Mouse (Mus musculus) midbrain, embryonic 15.5 days (tissue): ENCODE data around the gene Pla2g3. TPM values are rescaled to one million over a fixed set of nuclear protein-coding genes. Genes with fewer than 3 reads are reported as not detected.

ENCODE experiments used
- ATAC-seq: fragments of 200-750 bp; cut with Nextera tagmentation; replicated peaks from 2 replicates; pipeline ENCODE4 v1.8.0; 2017; ENCODE audit warnings: moderate TSS enrichment
- H3K27ac ChIP-seq: fragments of 300-500 bp; sonication (generic); 2 replicates; pipeline ENCODE4 v1.5.1; 2015; ENCODE audit warnings: mild to moderate bottlenecking, inconsistent platforms
- H3K27me3 ChIP-seq: fragments of 300-500 bp; sonication (generic); replicated peaks from 2 replicates; pipeline ENCODE4 v1.6.1; 2015; ENCODE audit warnings: inconsistent platforms
- H3K36me3 ChIP-seq: fragments of 300-500 bp; sonication (generic); replicated peaks from 2 replicates; pipeline ENCODE4 v1.6.1; 2015; ENCODE audit warnings: inconsistent platforms
- H3K4me1 ChIP-seq: fragments of 300-500 bp; sonication (generic); 2 replicates; pipeline ENCODE4 v1.6.1; 2015; ENCODE audit warnings: inconsistent platforms
- H3K4me2 ChIP-seq: fragments of 300-500 bp; sonication (generic); 2 replicates; pipeline ENCODE4 v1.6.1; 2015; ENCODE audit warnings: inconsistent platforms, mild to moderate bottlenecking, moderate library complexity
- H3K4me3 ChIP-seq: fragments of 300-500 bp; sonication (generic); 2 replicates; pipeline ENCODE4 v1.5.1; 2015; ENCODE audit warnings: mild to moderate bottlenecking, inconsistent platforms
- H3K9ac ChIP-seq: fragments of 300-500 bp; sonication (generic); 2 replicates; pipeline ENCODE4 v1.6.1; 2015; ENCODE audit warnings: mild to moderate bottlenecking, inconsistent platforms
- H3K9me3 ChIP-seq: fragments of 300-500 bp; sonication (generic); 2 replicates; pipeline ENCODE4 v1.6.1; 2016; ENCODE audit warnings: inconsistent platforms
- WGBS: fragments of 180-500 bp; shearing (Covaris S2); methylation state at CpG from one replicate; pipeline ENCODE4 v1.1.7; 2015; ENCODE audit warnings: mixed read lengths; 5-methylcytosine and 5-hydroxymethylcytosine counted together
- polyA plus RNA-seq: library from polyadenylated mRNA; unstranded; fragments of >200 nt; fragmentation: Nextera tagmentation; extraction: Ambion mirVana; gene quantifications from 2 replicates; pipeline ENCODE4 v1.2.1, GENCODE M21; 2015

Pla2g3 gene
- polyA plus RNA-seq, 1 experiment from 2014 or later = 1.3 TPM

- H3K4me2 ChIP-seq = no peak overlapping the region
- H3K36me3 ChIP-seq = peaks cover 8% of the 10 kb centered on the region; the same call in 1 of the 2 replicates
- no peak overlapping the region for H3K27ac ChIP-seq
- no peaks in the 10 kb centered on the region for H3K27me3 ChIP-seq
- no peaks in the 10 kb centered on the region for H3K9me3 ChIP-seq
- H3K9ac ChIP-seq = no peak overlapping the region
- no peaks in the 10 kb centered on the region for H3K4me1 ChIP-seq
- no peak for ATAC-seq
- H3K4me3 ChIP-seq = no peak overlapping the region
- 95% methylated on average over 2 of the region's 2 CpGs for WGBS
Observed at GRCm38 (mm10) chr11:3459105-3459468, 29.0 kb upstream of the Pla2g3 start.

GRCm38 (mm10) chr11:3462846-3463245 lies 25.2 kb upstream of the Pla2g3 start:
- no peak for ATAC-seq
- Histone ChIP-seq H3K27ac (no peak overlapping the region), H3K27me3 (no peaks in the 10 kb centered on the region), H3K4me3 (no peak overlapping the region), H3K4me2 (no peak overlapping the region), H3K4me1 (no peaks in the 10 kb centered on the region), H3K9me3 (no peaks in the 10 kb centered on the region), H3K9ac (no peak overlapping the region), H3K36me3 (no peaks in the 10 kb centered on the region)
- 94% methylated on average over 1 of the region's 1 CpGs for WGBS

- Histone ChIP-seq H3K36me3 (no peaks in the 10 kb centered on the region), H3K4me1 (no peaks in the 10 kb centered on the region), H3K9me3 (no peaks in the 10 kb centered on the region), H3K27me3 (no peaks in the 10 kb centered on the region), H3K4me2 (no peak overlapping the region), H3K4me3 (no peak overlapping the region), H3K27ac (no peak overlapping the region), H3K9ac (no peak overlapping the region)
- ATAC-seq = no peak
- WGBS = 25% methylated on average over 11 of the region's 11 CpGs
Observed at GRCm38 (mm10) chr11:3471448-3471850, 16.6 kb upstream of the Pla2g3 start.

- Histone ChIP-seq H3K9ac (no peak overlapping the region), H3K9me3 (no peaks in the 10 kb centered on the region), H3K36me3 (no peaks in the 10 kb centered on the region), H3K4me2 (no peak overlapping the region), H3K4me1 (no peaks in the 10 kb centered on the region), H3K27ac (no peak overlapping the region), H3K27me3 (no peaks in the 10 kb centered on the region), H3K4me3 (no peak overlapping the region)
- 0 out of 2 replicates have a peak, but pooled peaks have one; percentile 45 for ATAC-seq
- WGBS = 27% methylated on average over 1 of the region's 1 CpGs
Observed at GRCm38 (mm10) chr11:3472484-3472883, 15.6 kb upstream of the Pla2g3 start.

GRCm38 (mm10) chr11:3474480-3475115 lies 13.5 kb upstream of the Pla2g3 start:
- no peaks in the 10 kb centered on the region for H3K9me3 ChIP-seq
- no peak overlapping the region for H3K9ac ChIP-seq
- ATAC-seq = no peak
- no peak overlapping the region for H3K4me2 ChIP-seq
- no peak overlapping the region for H3K27ac ChIP-seq
- WGBS = 89% methylated on average over 7 of the region's 7 CpGs
- H3K27me3 ChIP-seq = no peaks in the 10 kb centered on the region
- no peaks in the 10 kb centered on the region for H3K36me3 ChIP-seq
- H3K4me3 ChIP-seq = no peak overlapping the region
- no peaks in the 10 kb centered on the region for H3K4me1 ChIP-seq

GRCm38 (mm10) chr11:3475489-3475888 lies 12.6 kb upstream of the Pla2g3 start:
- H3K9me3 ChIP-seq = no peaks in the 10 kb centered on the region
- H3K9ac ChIP-seq = no peak overlapping the region
- H3K4me3 ChIP-seq = no peak overlapping the region
- no peak overlapping the region for H3K4me2 ChIP-seq
- H3K27ac ChIP-seq = no peak overlapping the region
- no peaks in the 10 kb centered on the region for H3K36me3 ChIP-seq
- H3K4me1 ChIP-seq = no peaks in the 10 kb centered on the region
- no peaks in the 10 kb centered on the region for H3K27me3 ChIP-seq
- no peak for ATAC-seq

- Histone ChIP-seq H3K27me3 (no peaks in the 10 kb centered on the region), H3K4me3 (no peak overlapping the region), H3K9me3 (no peaks in the 10 kb centered on the region), H3K36me3 (no peaks in the 10 kb centered on the region), H3K9ac (no peak overlapping the region), H3K27ac (0 out of 2 replicates have a peak overlapping the region, but pooled peaks have one; percentile 11), H3K4me2 (no peak overlapping the region), H3K4me1 (no peaks in the 10 kb centered on the region)
- 57% methylated on average over 11 of the region's 11 CpGs for WGBS
- ATAC-seq = no peak
Observed at GRCm38 (mm10) chr11:3483980-3484642, 4.0 kb upstream of the Pla2g3 start.

GRCm38 (mm10) chr11:3486349-3486748 lies 1.7 kb upstream of the Pla2g3 start:
- 75% methylated on average over 7 of the region's 7 CpGs for WGBS
- ATAC-seq = no peak
- H3K4me1 ChIP-seq = no peaks in the 10 kb centered on the region

GRCm38 (mm10) chr11:3489036-3489435 lies 952 bp downstream of the Pla2g3 start:
- H3K9ac ChIP-seq = no peak overlapping the region
- H3K36me3 ChIP-seq = no peaks in the 10 kb centered on the region
- no peak overlapping the region for H3K4me2 ChIP-seq
- ATAC-seq = no peak
- no peaks in the 10 kb centered on the region for H3K27me3 ChIP-seq
- H3K4me3 ChIP-seq = no peak overlapping the region
- no peak overlapping the region for H3K27ac ChIP-seq
- 84% methylated on average over 5 of the region's 5 CpGs for WGBS
- no peaks in the 10 kb centered on the region for H3K4me1 ChIP-seq
- H3K9me3 ChIP-seq = no peaks in the 10 kb centered on the region

More at GRCm38 (mm10) chr11:3486349-3486748, 1.7 kb upstream of the Pla2g3 start:
- Histone ChIP-seq H3K4me3 (no peak overlapping the region), H3K36me3 (no peaks in the 10 kb centered on the region), H3K27ac (no peak overlapping the region), H3K9ac (no peak overlapping the region), H3K9me3 (no peaks in the 10 kb centered on the region), H3K4me2 (no peak overlapping the region), H3K27me3 (no peaks in the 10 kb centered on the region)

GRCm38 (mm10) chr11:3492748-3493147 lies 4.7 kb downstream of the Pla2g3 start:
- Histone ChIP-seq H3K9me3 (no peaks in the 10 kb centered on the region), H3K4me2 (no peak overlapping the region), H3K4me3 (no peak overlapping the region), H3K4me1 (no peaks in the 10 kb centered on the region), H3K27ac (no peak overlapping the region), H3K36me3 (no peaks in the 10 kb centered on the region), H3K9ac (no peak overlapping the region), H3K27me3 (no peaks in the 10 kb centered on the region)
- no peak for ATAC-seq
- WGBS = 82% methylated on average over 4 of the region's 4 CpGs

- Histone ChIP-seq H3K4me2 (no peak overlapping the region), H3K9ac (no peak overlapping the region), H3K27ac (no peak overlapping the region), H3K9me3 (no peaks in the 10 kb centered on the region), H3K27me3 (no peaks in the 10 kb centered on the region), H3K36me3 (no peaks in the 10 kb centered on the region), H3K4me1 (no peaks in the 10 kb centered on the region), H3K4me3 (no peak overlapping the region)
- 81% methylated on average over 17 of the region's 17 CpGs for WGBS
- ATAC-seq = no peak
Observed at GRCm38 (mm10) chr11:3494857-3495256, 6.8 kb downstream of the Pla2g3 start.

- no peaks in the 10 kb centered on the region for H3K27me3 ChIP-seq
- H3K4me3 ChIP-seq = no peak overlapping the region
- no peak overlapping the region for H3K9ac ChIP-seq
- no peak for ATAC-seq
- no peak overlapping the region for H3K4me2 ChIP-seq
- no peaks in the 10 kb centered on the region for H3K9me3 ChIP-seq
- H3K36me3 ChIP-seq = no peaks in the 10 kb centered on the region
- no peaks in the 10 kb centered on the region for H3K4me1 ChIP-seq
- no peak overlapping the region for H3K27ac ChIP-seq
- 95% methylated on average over 14 of the region's 14 CpGs for whole genome bisulfite sequencing
Observed at GRCm38 (mm10) chr11:3495496-3495895, 7.4 kb downstream of the Pla2g3 start.

GRCm38 (mm10) chr11:3496756-3497155 lies 8.7 kb downstream of the Pla2g3 start:
- H3K4me3 ChIP-seq = no peak overlapping the region
- no peaks in the 10 kb centered on the region for H3K36me3 ChIP-seq
- no peaks in the 10 kb centered on the region for H3K4me1 ChIP-seq
- no peak for ATAC-seq
- H3K27me3 ChIP-seq = no peaks in the 10 kb centered on the region
- no peak overlapping the region for H3K9ac ChIP-seq
- WGBS = 63% methylated on average over 5 of the region's 5 CpGs
- no peak overlapping the region for H3K27ac ChIP-seq
- H3K4me2 ChIP-seq = no peak overlapping the region
- no peaks in the 10 kb centered on the region for H3K9me3 ChIP-seq
